Mouse (Mus musculus) heart, adult 2 months (tissue): ENCODE results near the gene Ralgps1. TPM values are rescaled to one million over a fixed set of nuclear protein-coding genes. Genes with fewer than 3 reads are reported as not detected.

Experiments used
- DNase-seq, 2 experiments: peaks; one replicate each; pipeline ENCODE4 v3.0.0; 2021
- H3K27ac ChIP-seq: fragments of 200-600 bp; 2 replicates; pipeline ENCODE4 v1.8.1; 2022
- H3K27me3 ChIP-seq: fragments of 200-500 bp; 2 replicates; pipeline ENCODE4 v1.6.1; 2012; ENCODE audit warnings: mild to moderate bottlenecking, low read length, inconsistent platforms, mixed read lengths; ENCODE audit not compliant: control insufficient read depth, insufficient read depth
- H3K36me3 ChIP-seq: fragments of 200-500 bp; 2 replicates; pipeline ENCODE4 v1.6.1; 2012; ENCODE audit warnings: low read length, inconsistent platforms; ENCODE audit not compliant: control insufficient read depth, insufficient read depth
- H3K4me1 ChIP-seq: fragments of 200-500 bp; 2 replicates; pipeline ENCODE4 v1.6.1; 2011; ENCODE audit warnings: low read length; ENCODE audit not compliant: control insufficient read depth, insufficient read depth
- H3K4me3 ChIP-seq: fragments of 200-600 bp; 2 replicates; pipeline ENCODE4 v1.8.1; 2022
- H3K79me2 ChIP-seq: fragments of 200-500 bp; replicated peaks from 2 replicates; pipeline ENCODE4 v1.6.1; 2012; ENCODE audit warnings: mild to moderate bottlenecking, inconsistent platforms, low read length, moderate library complexity, mixed read lengths; ENCODE audit not compliant: control insufficient read depth, insufficient read depth
- H3K9ac ChIP-seq: fragments of 200-500 bp; 2 replicates; pipeline ENCODE4 v1.6.1; 2012; ENCODE audit warnings: low read depth, mild to moderate bottlenecking, control low read depth, inconsistent platforms, low read length, mixed read lengths
- CTCF ChIP-seq: fragments of 200-600 bp; IDR thresholded peaks from 2 replicates; pipeline ENCODE4 v1.8.1; 2022; ENCODE audit warnings: antibody characterized with exemption, mild to moderate bottlenecking, moderate library complexity
- EP300 ChIP-seq: fragments of 200-500 bp; IDR thresholded peaks from 2 replicates; pipeline ENCODE4 v1.6.1; 2011; ENCODE audit warnings: low read depth, low read length, control low read depth; ENCODE audit not compliant: insufficient read depth
- POLR2A ChIP-seq: fragments of 200-500 bp; IDR thresholded peaks from 2 replicates; pipeline ENCODE4 v1.6.1; 2011; ENCODE audit warnings: mild to moderate bottlenecking, low read depth, low read length, control low read depth; ENCODE audit not compliant: insufficient read depth
- WGBS: fragments of 180-500 bp; shearing (Covaris S2); methylation state at CpG from one replicate; pipeline ENCODE4 v1.1.7; 2018; 5-methylcytosine and 5-hydroxymethylcytosine counted together
- intact Hi-C: fragments of 180-260 bp; cut with DNase I; formaldehyde crosslinking; loops from one replicate; pipeline ENCODE4 v1.15.1; 2025
- polyA plus RNA-seq: library from polyadenylated mRNA; depleted of rRNA; stranded (reverse); fragments of >200 nt; gene quantifications from 2 replicates; pipeline ENCODE4 v1.2.3, GENCODE M21; 2012
- total RNA-seq, 2 experiments: library from RNA; stranded (reverse); gene quantifications; 2 replicates each; pipeline ENCODE4 v1.2.3; 2021

Gene Ralgps1
- total and polyA plus RNA-seq, 3 experiments: 3.8 to 5.3 (median 4.9) TPM

DNA sequence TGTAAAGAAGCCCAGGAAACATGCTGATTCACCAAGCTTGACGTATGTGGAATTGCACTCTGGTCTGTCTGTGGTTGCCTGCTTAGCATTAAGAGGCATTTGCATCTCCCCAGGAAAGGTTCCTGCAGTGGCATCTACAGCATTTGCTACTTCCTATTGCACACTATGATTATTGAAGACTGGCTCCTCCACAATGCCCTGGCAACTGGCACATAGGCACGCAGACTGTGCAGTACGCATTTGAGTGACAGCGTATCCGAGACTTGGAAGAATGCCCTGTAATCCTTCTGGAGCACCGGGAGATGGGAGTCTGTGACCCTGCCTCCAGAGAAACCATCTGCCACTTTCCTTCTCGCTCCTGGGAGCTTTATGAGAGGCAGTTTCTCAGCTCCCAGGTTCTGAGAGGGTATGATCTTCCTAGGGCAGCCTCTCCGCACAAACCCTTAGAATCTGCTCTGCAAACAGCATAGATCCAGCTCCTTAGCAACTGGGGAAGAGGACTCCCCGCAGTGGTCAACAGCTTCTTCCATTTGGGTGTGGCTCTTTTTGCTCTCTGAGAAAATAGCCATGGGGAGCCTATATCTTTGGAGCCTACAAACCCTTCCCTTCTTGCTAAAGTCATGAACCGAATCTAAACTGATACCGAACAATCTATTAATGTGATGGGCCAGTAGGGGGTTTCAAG, 22.8 kb upstream of the Ralgps1 start:
- Histone ChIP-seq H3K27me3 (no peaks in the 10 kb centered on the region), H3K4me1 (no peaks in the 10 kb centered on the region), H3K9ac (no peak overlapping the region), H3K4me3 (no peak overlapping the region), H3K36me3 (no peaks in the 10 kb centered on the region), H3K27ac (no peak overlapping the region), H3K79me2 (no peaks in the 10 kb centered on the region)
- intact Hi-C loops: no loop called here
- 59% methylated on average over 11 of the region's 11 CpGs for WGBS
- DNase-seq: no peak
- TF ChIP-seq POLR2A (no peak), EP300 (no peak), CTCF (no peak)

DNA sequence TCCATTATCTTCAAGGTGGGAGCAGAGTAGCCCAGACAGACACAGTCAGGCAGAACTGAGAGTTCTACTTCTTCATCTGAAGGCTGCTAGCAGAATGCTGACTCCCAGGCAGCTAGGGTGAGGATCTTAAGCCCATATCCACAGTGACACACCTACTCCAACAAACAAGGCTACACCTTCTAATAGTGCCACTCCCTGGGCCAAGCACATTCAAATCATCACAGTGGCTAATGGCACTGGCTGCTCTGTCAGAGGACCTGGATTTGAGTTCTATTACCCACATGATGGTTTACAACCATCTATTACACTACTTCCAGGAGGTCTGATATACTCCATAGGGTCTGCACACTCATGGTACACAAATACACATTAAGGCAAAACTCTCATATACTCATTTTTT, 21.7 kb upstream of the Ralgps1 start:
- H3K9ac ChIP-seq: no peak overlapping the region
- no peak overlapping the region for H3K27ac ChIP-seq
- H3K36me3 ChIP-seq: no peaks in the 10 kb centered on the region
- TF ChIP-seq POLR2A (no peak), EP300 (no peak), CTCF (no peak)
- intact Hi-C loops: no loop called here
- no peak overlapping the region for H3K4me3 ChIP-seq
- no peaks in the 10 kb centered on the region for H3K27me3 ChIP-seq
- DNase-seq: no peak
- H3K79me2 ChIP-seq: no peaks in the 10 kb centered on the region
- no peaks in the 10 kb centered on the region for H3K4me1 ChIP-seq

DNA sequence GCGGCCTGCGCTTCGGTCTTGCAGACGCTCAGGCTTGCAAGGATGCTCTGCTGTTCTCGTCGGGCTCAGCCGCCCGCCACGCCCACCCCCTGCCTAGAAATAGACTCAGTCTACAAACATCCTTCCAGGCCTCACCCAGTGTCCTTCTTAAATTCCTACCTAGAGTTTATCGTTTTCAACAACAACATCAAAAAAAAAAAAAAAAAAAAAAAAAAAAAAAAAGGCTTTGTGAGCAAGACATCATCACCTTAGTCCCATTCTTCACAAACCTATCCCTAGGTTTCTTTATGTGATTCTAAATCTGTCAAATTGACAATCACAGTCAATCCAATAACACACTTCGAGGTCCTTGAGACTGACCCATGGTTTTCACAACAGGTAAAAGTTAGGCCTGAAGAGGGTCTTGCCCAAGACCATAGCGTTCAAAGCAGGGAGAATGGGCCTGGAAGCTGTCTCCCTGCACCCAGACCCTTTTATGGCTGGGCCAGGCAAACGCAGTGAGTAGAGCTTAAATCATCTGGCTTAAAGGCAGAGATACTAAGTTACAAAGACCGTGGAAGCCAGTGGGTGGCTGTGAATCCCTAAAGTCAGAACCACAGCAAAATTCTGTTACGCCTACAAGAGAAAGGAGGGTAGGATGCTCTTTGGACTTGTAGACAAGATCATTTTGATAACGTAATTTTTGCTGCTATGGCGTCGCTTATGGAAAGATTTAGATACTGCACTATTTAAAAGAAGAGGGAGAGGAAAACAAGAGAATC, 542 bp upstream of the Ralgps1 start:
- TF ChIP-seq POLR2A: no peak
- no peak for TF ChIP-seq CTCF
- TF ChIP-seq EP300: no peak
- WGBS: 37% methylated on average over 18 of the region's 18 CpGs
- Histone ChIP-seq H3K79me2 (no peaks in the 10 kb centered on the region; the same call in 1 of the 2 replicates), H3K36me3 (no peaks in the 10 kb centered on the region), H3K4me3 (peak overlapping the region; percentile 94), H3K9ac (no peak overlapping the region), H3K4me1 (no peaks in the 10 kb centered on the region), H3K27ac (no peak overlapping the region), H3K27me3 (no peaks in the 10 kb centered on the region)
- no peak for DNase-seq
- intact Hi-C loops: loop anchor here (5.0 kb wide), 1 partner anchor 60 kb away; the partner anchor contains the start of gene Zbtb34

DNA sequence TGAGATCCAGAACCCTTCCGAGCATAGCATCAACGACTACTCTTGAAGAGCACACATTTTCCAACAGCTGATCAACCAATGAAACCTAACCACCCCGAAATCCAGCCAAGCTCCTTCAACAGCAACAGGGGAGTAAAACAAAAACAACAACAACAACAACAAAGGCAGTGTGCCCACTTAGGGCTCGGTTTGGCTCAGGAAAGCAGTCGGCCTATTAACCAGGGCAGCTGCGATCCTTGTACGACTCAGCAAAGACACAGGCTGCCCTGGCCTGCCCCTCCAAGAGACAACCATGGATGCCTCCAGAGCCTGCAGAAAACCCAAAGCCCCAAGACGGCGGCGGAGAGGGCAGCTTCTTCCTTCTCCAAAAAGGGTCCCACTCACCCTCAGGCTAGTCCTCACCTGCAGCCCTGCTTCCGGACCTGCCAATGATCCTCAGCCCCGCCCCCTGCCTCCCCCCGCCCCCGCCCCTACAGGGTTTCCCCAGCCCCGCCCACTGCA, 960 bp downstream of the Ralgps1 start:
- H3K9ac ChIP-seq: peak overlapping the region; percentile 57
- no peaks in the 10 kb centered on the region for H3K27me3 ChIP-seq
- H3K27ac ChIP-seq: no peak overlapping the region
- TF ChIP-seq CTCF (no peak), EP300 (no peak), POLR2A (no peak)
- intact Hi-C loops: loop anchor here (5.0 kb wide), 1 partner anchor 62 kb away; the partner anchor contains the start of gene Zbtb34
- WGBS: 24% methylated on average over 13 of the region's 15 CpGs
- no peaks in the 10 kb centered on the region; the same call in 1 of the 2 replicates for H3K79me2 ChIP-seq
- H3K4me3 ChIP-seq: no peak overlapping the region; the same call in 1 of the 2 replicates
- no peaks in the 10 kb centered on the region; the same call in 1 of the 2 replicates for H3K4me1 ChIP-seq
- DNase-seq: no peak
- H3K36me3 ChIP-seq: no peaks in the 10 kb centered on the region

DNA sequence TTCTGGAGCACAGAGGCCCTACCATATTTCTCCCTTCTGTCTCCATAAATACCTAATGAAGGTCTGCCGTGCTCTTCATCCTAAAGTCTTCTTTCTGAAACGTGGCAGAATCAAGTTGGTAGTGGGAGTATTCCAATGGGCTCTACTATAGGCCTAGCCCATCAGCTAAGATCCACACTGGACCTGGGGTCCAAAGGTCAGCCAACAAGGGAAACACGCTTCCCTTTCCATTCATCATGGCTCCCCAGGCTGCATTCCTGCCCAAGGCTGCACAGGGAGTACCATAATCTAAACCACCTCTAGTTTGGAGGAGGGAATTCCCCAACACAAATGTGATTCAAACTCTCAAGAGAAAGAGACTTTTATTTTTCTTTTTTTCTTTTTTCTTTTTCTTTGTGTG, 1.8 kb downstream of the Ralgps1 start:
- Histone ChIP-seq H3K36me3 (no peaks in the 10 kb centered on the region), H3K9ac (no peak overlapping the region), H3K4me3 (no peak overlapping the region), H3K79me2 (no peaks in the 10 kb centered on the region; the same call in 1 of the 2 replicates), H3K27me3 (no peaks in the 10 kb centered on the region), H3K27ac (no peak overlapping the region), H3K4me1 (no peaks in the 10 kb centered on the region; the same call in 1 of the 2 replicates)
- WGBS: 74% methylated on average over 3 of the region's 3 CpGs
- no peak for DNase-seq
- TF ChIP-seq POLR2A: no peak
- no peak for TF ChIP-seq CTCF
- TF ChIP-seq EP300: no peak
- intact Hi-C loops: no loop called here

DNA sequence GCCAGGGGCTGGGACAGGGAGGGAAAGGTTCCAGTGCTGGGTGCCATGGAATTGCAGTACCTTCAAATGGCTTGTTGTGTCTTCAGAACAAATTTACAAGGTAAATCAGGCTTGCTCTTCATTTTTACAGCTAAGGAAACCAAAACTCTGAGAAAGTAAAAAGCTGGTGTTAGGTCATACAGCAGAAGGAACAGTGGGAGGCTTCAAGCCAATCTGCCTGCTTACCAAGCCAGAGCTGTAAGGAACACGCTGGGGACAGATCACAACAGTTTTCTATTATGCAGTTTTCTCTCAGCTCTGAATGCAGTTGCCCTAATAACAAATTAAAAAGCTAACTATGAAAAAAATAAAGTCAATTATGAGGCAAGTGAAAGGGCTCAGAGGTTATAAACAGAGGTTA, 2.8 kb downstream of the Ralgps1 start:
- WGBS: 76% methylated on average over 1 of the region's 1 CpGs
- Histone ChIP-seq H3K4me1 (no peaks in the 10 kb centered on the region; the same call in 1 of the 2 replicates), H3K79me2 (no peaks in the 10 kb centered on the region; the same call in 1 of the 2 replicates), H3K27me3 (no peaks in the 10 kb centered on the region), H3K27ac (no peak overlapping the region), H3K4me3 (no peak overlapping the region), H3K9ac (no peak overlapping the region), H3K36me3 (no peaks in the 10 kb centered on the region)
- intact Hi-C loops: no loop called here
- no peak for TF ChIP-seq POLR2A
- no peak for TF ChIP-seq EP300
- no peak for TF ChIP-seq CTCF
- no peak for DNase-seq
